Mouse (Mus musculus): Measurements from ENCODE around the gene Uqcrc1.

DNA sequence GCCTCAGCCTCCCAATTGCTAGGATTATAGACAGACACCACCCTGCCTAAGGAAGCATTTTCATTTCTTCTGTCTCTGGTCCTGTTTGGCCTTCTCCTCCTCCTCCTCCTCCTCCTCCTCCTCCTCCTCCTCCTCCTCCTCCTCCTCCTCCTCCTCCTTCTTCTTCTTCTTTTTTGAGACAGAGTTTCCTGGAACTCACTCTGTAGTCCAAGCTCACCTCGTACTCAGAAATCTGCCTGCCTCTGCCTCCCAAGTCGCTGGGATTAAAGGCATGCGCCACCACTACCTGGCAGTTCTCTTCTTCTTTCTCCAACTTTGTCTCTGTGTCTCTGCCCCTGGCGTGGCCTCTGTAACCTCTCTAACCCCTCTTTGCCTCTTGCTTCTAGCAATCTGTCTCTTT is 49.3 kb downstream of the Uqcrc1 start, which contains the start of gene Ucn2:
- TF ChIP-seq CTCF (IDR thresholded peaks at IDR 0.05; ENCODE audit: low read depth, low read length) (no peak), TAL1 (conservative IDR thresholded peaks at IDR 0.05; ENCODE audit: low read depth, low read length) (no peak), GATA1 (IDR thresholded peaks at IDR 0.05; ENCODE audit: borderline replicate concordance, low read length) (no peak)

Measured in G1E (cell line).